Mouse (Mus musculus) retina, postnatal 7 days (tissue): Measurements from ENCODE around the gene Hrh2.
A peak's percentile ranks its signal among the peaks of the same experiment; 100 is the strongest.

Experiments
- DNase-seq: peaks from one replicate; pipeline ENCODE4 v3.0.0-alpha.2; 2012; ENCODE audit warnings: low read depth, low spot score

Hrh2 gene

GRCm38 (mm10) chr13:54176406-54177020 lies 15.4 kb upstream of the Hrh2 start:
- no peak for DNase-seq

DNA sequence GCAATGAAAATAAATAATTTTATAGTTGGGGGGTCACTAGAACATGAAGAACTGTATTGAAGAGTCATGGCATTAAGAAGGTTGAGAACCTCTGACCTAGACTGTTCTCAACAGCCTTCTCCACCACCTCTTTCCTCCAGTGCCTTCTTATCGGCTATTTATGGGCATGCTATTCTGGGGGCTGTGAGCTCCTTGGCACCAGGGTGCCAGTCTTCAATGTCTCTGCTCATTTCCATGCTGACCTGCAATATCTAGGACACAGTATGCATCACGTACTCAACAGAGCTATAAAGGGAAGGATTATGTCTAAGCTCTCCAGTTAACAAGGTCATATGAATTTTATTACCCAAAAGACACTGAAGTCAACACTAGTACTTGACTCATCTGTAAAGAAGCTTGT lies 14.6 kb upstream of the Hrh2 start:
- DNase-seq: no peak

DNA sequence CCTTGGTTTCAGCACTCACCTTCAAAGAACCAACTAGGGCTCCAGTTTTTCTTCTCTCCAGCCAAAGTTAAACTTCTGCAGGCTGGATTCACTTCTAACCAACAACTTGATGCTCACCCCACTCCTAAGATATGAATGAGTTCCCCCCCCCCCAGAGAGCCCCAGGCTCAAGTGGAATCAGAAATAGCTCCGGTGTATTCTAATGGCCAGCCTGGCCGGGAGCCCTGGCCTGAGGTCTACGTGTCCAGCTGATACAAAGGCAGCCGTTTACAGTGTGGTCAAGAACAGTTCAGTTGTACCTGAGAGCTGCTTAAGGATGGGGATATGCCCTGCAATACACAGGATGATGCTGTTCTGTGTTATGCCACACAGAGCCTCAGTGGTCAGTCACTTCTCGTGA lies 13.3 kb upstream of the Hrh2 start:
- DNase-seq: no peak

DNA sequence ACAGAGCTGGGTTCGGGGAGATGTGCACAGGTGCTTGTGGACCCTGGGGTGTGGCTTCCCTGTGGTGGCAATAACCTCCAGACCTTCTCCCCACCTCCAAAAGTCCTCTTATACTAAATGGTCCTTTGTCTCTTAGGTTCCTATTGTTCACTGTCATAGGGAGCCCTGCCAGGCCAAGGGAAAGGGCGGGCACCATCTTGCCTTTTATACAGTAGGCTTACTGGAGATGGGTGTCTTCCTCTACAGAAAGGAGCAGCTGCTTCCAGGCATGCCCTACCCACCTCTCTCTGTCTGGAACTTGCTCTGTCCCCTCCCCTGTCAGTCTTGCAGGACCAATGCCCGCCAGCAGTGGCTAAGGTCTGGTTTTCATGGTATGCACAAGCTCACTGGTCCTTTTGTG lies 12.0 kb upstream of the Hrh2 start:
- DNase-seq: no peak

DNA sequence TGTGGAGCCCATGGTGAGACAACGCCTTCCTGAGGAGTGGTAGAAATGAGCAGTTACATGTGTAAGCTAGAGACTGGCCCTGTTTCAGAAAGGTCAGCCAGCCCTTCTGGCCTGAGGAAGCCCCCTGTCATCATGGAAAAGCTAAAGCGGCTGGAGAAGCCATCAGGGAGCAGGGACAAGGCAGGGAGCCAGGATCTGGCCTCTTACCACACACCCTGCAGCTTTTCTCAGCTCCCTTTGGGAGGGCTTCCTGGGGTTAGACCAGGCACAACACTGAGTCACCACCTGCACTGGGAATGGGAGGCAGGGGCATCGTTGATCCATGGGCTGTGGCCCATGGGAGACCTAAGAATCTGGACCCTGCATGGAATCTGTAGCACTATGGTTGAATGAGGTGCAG lies 11.5 kb upstream of the Hrh2 start:
- DNase-seq: no peak

DNA sequence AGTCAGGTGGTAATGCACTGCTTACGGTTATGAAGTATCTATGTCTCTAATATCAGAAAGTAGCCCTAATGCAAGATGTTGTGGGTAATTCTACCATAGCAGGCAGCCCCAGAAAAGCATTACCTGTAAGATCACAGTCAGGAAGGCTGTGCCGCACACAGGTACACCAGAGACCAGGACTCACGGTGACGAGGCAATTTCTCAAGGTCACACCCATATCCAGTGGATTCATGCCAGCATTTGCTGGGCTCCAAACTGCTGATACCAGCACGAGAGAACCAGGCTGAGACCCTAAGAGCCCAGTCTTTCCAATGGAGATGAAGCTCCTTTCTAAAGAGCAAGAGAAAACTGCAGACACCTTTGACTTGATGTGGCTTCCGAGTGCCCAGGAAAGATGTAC lies 10.6 kb upstream of the Hrh2 start:
- no peak for DNase-seq

- DNase-seq: no peak
Measured at GRCm38 (mm10) chr13:54181947-54182346, 10.0 kb upstream of the Hrh2 start.

GRCm38 (mm10) chr13:54186394-54186793 lies 5.5 kb upstream of the Hrh2 start:
- DNase-seq: no peak

- no peak for DNase-seq
Measured at GRCm38 (mm10) chr13:54188190-54188706, 3.7 kb upstream of the Hrh2 start.

GRCm38 (mm10) chr13:54189896-54190295 lies 2.0 kb upstream of the Hrh2 start:
- DNase-seq: peak; percentile 17

DNA sequence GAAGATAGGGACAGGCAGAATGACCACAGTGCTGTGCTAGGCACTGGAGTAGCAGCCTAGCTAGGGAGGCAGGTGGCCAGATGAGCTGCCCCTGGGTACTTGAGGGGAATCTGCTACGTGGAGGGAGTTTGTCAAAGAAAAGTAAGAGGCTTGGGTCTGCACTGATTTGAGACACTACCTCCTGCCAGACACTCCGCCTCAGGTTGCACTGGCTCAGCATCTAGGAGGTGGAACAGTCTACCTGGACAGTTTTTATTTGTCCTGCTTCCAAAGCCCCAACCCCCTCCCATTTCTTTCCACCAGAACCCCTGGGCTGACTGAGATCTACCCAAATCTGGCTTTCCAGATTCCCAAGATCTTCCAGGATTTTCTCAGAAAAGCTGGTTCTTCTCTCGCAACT lies 748 bp upstream of the Hrh2 start:
- DNase-seq: no peak

GRCm38 (mm10) chr13:54193580-54193979 lies 1.7 kb downstream of the Hrh2 start:
- DNase-seq: no peak

GRCm38 (mm10) chr13:54199000-54199399 lies 7.1 kb downstream of the Hrh2 start:
- no peak for DNase-seq

GRCm38 (mm10) chr13:54202458-54202857 lies 10.5 kb downstream of the Hrh2 start:
- DNase-seq: no peak

- DNase-seq: no peak
Measured at GRCm38 (mm10) chr13:54203419-54203818, 11.5 kb downstream of the Hrh2 start.

GRCm38 (mm10) chr13:54205195-54205594 lies 13.3 kb downstream of the Hrh2 start:
- DNase-seq: no peak

DNA sequence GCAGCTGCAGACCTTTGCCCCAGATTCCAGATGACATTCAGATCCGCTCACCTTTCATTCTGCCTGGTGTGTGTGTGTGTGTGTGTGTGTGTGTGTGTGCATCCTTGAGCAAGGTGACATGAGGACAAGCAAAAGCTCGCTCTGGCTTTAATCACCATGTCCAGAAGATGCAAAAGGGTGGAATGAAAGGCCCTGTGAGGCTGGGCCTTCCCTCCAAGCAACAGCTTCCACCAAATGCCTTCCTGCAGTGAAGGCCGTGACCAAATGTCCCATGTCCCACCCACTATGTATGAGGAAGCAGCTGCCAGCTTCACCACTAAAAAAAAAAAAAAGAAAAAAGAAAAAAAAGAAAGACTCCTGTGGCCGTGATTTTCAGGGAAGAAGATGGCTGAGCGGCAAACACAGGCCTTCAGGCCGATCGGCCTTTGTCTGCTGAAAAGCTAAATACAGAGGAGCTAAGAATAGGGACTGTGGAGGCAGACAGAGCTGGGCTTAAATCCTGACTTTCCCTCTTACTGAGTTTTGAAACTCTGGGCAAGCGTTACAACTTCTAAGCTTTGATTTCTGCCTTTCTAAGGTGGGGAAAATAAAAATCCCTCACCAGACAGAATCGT lies 14.3 kb downstream of the Hrh2 start:
- DNase-seq: no peak

DNA sequence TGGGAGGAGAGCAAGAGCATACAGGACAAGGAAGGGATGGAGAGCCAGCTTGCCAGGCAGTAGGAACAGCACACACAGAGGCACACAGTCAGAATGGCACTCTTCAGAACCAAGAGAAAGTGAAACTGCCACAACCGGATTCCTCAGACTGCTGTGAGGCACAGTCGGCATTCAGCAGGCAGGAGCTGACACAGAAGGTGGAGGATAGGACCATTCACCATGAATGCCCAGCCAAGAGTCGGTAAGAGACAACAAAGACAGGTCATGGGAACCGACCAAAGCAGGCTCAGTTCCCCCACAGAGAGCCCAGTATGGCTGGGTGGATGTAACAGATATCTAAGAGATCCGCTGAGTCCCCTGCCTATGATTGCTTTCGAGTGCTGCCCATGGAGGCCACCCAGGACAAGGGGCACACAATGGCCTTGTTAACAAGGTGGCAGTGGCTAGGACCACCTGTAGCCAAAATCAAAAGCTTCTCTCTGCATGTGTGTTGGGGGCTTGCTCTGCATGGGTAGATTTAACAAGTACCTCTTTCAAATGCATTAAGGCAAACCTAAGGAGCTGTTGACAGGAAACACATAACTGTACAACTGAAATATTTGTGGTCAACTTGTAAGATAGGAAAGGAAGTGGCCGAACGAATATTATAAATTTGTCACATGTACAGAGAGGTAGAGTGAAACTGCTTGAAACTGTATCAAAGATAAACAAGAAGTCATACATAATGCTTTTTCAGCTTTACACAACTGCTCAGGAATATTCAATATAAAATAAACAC lies 17.7 kb downstream of the Hrh2 start:
- DNase-seq: no peak

DNA sequence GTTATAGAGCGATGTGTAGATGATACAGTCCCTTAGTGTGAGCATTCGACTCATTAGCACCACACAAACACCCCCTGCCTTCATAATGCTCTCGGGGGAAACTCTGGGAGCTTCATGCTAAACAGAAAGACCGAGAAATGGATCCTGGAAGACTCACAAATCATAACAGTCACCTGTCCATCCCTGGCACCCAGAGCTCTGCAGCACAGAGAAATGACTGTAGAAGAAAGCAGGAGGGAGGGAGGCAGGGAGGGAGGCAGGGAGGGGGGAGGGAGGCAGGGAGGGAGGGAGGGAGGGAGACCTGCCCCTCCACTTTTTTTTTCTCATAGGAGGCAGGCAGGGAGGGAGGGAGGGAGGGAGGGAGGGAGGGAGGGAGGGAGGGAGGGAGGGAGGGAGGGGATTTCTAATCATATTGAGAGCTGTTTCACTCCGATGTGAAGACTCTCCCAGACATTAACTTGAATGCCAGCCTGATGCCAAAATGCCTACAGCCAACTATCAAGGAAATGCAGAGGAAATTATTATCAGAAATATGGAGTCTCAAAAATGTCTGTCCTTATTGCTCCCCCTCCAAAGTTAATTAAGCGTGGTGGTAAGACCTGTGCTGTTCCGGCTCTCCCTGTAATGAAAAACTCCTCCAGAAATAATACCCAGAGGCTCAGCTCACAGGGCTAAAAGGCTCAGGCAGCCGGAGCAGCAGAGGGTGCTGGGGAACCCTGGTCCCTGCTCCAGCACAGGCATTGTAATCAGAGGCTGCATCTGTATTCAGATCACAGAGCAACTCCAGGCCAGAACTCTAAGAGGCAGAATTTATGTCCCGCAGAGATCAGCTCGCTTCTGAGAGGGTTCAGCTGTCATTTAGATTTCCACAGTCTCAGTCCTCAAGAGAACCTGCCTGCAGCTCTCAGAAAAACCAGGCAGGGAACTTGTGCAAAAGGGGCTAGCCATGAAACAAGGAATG lies 19.9 kb downstream of the Hrh2 start:
- DNase-seq: peak; percentile 9

- no peak for DNase-seq
Measured at GRCm38 (mm10) chr13:54212516-54212915, 20.6 kb downstream of the Hrh2 start.

DNA sequence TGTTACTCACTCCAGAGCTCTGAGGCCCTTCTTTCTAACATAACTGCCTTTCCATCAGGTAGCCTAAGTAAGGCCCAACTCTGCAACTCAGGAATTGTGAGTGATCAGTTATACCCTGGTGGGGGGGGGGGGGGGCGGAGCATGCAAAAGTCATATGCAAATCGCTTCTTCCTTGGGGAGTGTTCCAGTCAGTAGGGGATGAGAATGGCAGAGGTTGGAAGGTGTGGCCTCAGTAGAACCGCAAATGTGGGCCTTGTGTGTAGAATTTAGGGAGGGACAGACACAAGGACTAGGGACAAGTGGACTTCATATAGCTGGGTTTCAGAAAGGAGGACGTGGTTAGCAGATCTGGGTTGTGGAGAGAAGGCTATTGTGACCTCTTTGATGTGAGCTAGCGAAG lies 23.3 kb downstream of the Hrh2 start:
- DNase-seq: no peak
